Mouse (Mus musculus) heart, adult 2 months (tissue): ENCODE measurements around the gene Cplx3.

Source experiments
- CTCF ChIP-seq: fragments of 200-600 bp; IDR thresholded peaks from 2 replicates; pipeline ENCODE4 v1.8.1; 2022; ENCODE audit warnings: antibody characterized with exemption, mild to moderate bottlenecking, moderate library complexity
- POLR2A ChIP-seq: fragments of 200-500 bp; IDR thresholded peaks from 2 replicates; pipeline ENCODE4 v1.6.1; 2011; ENCODE audit warnings: mild to moderate bottlenecking, low read depth, low read length, control low read depth; ENCODE audit not compliant: insufficient read depth

DNA sequence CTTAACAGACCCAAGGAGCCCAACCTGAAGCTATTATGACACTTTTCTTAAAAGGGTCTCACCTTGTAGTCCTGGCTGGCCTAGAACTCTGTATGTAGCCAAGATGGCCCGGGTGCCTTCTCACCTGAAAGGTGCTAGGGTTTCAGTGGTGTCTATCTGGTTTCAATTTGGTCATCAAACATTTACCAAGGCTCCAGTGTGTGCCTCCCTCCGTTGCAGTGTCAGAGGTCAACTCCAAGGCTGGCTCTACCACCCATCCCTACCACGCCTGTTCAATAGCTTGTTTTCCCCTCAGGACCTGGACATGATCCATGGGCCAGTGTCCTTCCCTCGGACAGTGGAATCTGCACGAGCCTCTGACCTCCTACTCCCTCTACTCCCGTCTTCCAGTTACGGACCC lies 18.2 kb upstream of the Cplx3 start:
- no peak for TF ChIP-seq CTCF
- no peak for TF ChIP-seq POLR2A
